Mouse (Mus musculus) limb, embryonic 13.5 days (tissue): ENCODE measurements around the gene Filip1. TPM values are rescaled to one million over a fixed set of nuclear protein-coding genes. Genes with fewer than 3 reads are reported as not detected.

ENCODE experiments used
- ATAC-seq: fragments of 200-750 bp; cut with Nextera tagmentation; 2 replicates; pipeline ENCODE4 v1.8.0; 2017; ENCODE audit warnings: low read depth, moderate number of reproducible peaks, moderate TSS enrichment; ENCODE audit not compliant: low FRiP score
- H3K27ac ChIP-seq: fragments of 300-500 bp; sonication (generic); 2 replicates; pipeline ENCODE4 v1.5.1; 2015; ENCODE audit warnings: inconsistent platforms, mild to moderate bottlenecking, moderate library complexity
- H3K27me3 ChIP-seq: fragments of 300-500 bp; sonication (generic); 2 replicates; pipeline ENCODE4 v1.6.1; 2015; ENCODE audit warnings: mild to moderate bottlenecking, inconsistent platforms
- H3K36me3 ChIP-seq: fragments of 300-500 bp; sonication (generic); 2 replicates; pipeline ENCODE4 v1.6.1; 2015; ENCODE audit warnings: inconsistent platforms, mild to moderate bottlenecking, moderate library complexity
- H3K4me1 ChIP-seq: fragments of 300-500 bp; sonication (generic); 2 replicates; pipeline ENCODE4 v1.6.1; 2015; ENCODE audit warnings: inconsistent platforms
- H3K4me2 ChIP-seq: fragments of 300-500 bp; sonication (generic); replicated peaks from 2 replicates; pipeline ENCODE4 v1.6.1; 2015; ENCODE audit warnings: inconsistent platforms, mild to moderate bottlenecking, moderate library complexity
- H3K4me3 ChIP-seq: fragments of 300-500 bp; sonication (generic); 2 replicates; pipeline ENCODE4 v1.5.1; 2015; ENCODE audit warnings: moderate library complexity, mild to moderate bottlenecking, inconsistent platforms
- H3K9ac ChIP-seq: fragments of 300-500 bp; sonication (generic); 2 replicates; pipeline ENCODE4 v1.6.1; 2015; ENCODE audit warnings: mild to moderate bottlenecking, inconsistent platforms
- H3K9me3 ChIP-seq: fragments of 300-500 bp; sonication (generic); 2 replicates; pipeline ENCODE4 v1.6.1; 2016; ENCODE audit warnings: inconsistent platforms
- WGBS: fragments of 180-500 bp; shearing (Covaris S2); methylation state at CpG from one replicate; pipeline ENCODE4 v1.1.7; 2015; 5-methylcytosine and 5-hydroxymethylcytosine counted together
- polyA plus RNA-seq: library from polyadenylated mRNA; unstranded; fragments of >200 nt; fragmentation: Nextera tagmentation; extraction: Ambion mirVana; gene quantifications from 2 replicates; pipeline ENCODE4 v1.2.1, GENCODE M21; 2015

The Filip1 gene
- polyA plus RNA-seq, 1 experiment from 2014 or later, result 4.1 TPM

GRCm38 (mm10) chr9:80020429-80020828 lies 7.8 kb upstream of the Filip1 start:
- H3K36me3 ChIP-seq, result no peaks in the 10 kb centered on the region
- no peak overlapping the region for H3K4me3 ChIP-seq
- H3K9ac ChIP-seq, result no peak overlapping the region
- 36% methylated on average over 3 of the region's 3 CpGs for WGBS
- no peak for ATAC-seq
- no peak overlapping the region for H3K4me2 ChIP-seq
- H3K4me1 ChIP-seq, result no peaks in the 10 kb centered on the region
- H3K27me3 ChIP-seq, result no peaks in the 10 kb centered on the region
- H3K27ac ChIP-seq, result no peak overlapping the region
- H3K9me3 ChIP-seq, result no peaks in the 10 kb centered on the region

DNA sequence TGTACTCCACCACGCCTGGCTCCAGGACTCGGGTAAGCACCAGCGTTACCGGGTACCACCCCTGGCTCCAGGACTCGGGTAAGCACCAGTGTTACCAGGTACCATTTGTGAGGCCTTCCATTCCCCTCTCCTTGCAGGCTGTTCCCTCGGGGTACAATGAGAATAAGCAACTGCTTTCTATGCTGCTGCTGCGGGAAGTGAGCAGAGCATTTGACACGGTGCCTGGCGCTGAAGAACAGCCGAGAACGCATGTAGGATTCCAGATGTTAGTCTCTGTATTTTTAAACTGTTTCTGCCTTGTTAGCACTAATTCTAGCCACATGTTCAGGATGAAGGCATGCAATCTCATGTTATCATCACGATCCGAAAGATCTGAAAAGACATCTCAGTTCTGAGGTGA lies 635 bp downstream of the Filip1 start:
- Histone ChIP-seq H3K9me3 (no peaks in the 10 kb centered on the region), H3K9ac (no peak overlapping the region), H3K4me3 (no peak overlapping the region), H3K27ac (no peak overlapping the region), H3K4me2 (no peak overlapping the region), H3K27me3 (no peaks in the 10 kb centered on the region), H3K4me1 (no peaks in the 10 kb centered on the region; the same call in 1 of the 2 replicates), H3K36me3 (no peaks in the 10 kb centered on the region)
- 56% methylated on average over 13 of the region's 13 CpGs for WGBS
- no peak for ATAC-seq

DNA sequence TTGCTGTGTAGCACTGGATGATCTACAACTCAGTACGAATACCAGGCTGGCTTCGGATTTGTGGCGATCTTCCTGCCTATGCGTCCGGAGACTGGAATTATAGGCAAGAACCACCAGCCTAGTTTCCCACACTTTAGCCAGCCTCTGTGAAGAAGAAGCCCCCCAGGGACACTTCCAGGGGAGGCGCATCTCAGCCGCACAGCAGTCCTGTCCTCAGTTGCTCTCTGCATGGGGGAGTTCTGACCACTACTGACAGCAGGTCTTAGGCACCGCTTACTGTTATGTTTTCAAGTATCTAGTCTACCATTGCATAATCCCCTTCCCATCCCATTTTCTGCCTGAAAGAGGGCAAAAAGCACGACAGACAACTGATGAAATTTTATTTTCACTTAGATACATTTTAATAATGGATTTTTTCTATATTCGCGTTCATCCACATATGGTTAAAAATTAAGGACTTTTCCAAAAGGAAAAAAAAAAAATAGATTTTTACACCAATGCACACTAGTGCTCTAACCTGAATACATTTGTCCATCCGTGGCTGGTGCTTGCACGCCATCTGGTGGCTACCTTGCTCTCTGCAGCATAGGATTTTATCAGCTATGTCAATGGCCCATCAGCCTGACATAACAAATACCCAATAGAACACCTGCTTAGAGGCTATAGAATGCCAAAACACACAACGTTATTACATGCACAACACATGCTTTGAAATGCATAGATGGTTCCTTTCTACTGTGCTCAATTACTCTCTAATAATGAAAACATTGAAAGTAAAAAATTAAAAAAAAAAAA lies 10.1 kb downstream of the Filip1 start:
- Histone ChIP-seq H3K4me1 (no peaks in the 10 kb centered on the region), H3K36me3 (no peaks in the 10 kb centered on the region), H3K9me3 (no peaks in the 10 kb centered on the region), H3K27ac (no peak overlapping the region), H3K4me2 (no peak overlapping the region), H3K4me3 (no peak overlapping the region), H3K27me3 (no peaks in the 10 kb centered on the region), H3K9ac (no peak overlapping the region)
- WGBS, result 49% methylated on average over 14 of the region's 14 CpGs
- ATAC-seq, result no peak

- Histone ChIP-seq H3K4me1 (no peaks in the 10 kb centered on the region), H3K4me2 (no peak overlapping the region), H3K9me3 (no peaks in the 10 kb centered on the region), H3K27me3 (no peaks in the 10 kb centered on the region), H3K27ac (no peak overlapping the region), H3K9ac (no peak overlapping the region), H3K4me3 (no peak overlapping the region), H3K36me3 (no peaks in the 10 kb centered on the region)
- ATAC-seq, result no peak
- WGBS, result 88% methylated on average over 6 of the region's 6 CpGs
Observed at GRCm38 (mm10) chr9:79997282-79997681, 15.4 kb downstream of the Filip1 start.

DNA sequence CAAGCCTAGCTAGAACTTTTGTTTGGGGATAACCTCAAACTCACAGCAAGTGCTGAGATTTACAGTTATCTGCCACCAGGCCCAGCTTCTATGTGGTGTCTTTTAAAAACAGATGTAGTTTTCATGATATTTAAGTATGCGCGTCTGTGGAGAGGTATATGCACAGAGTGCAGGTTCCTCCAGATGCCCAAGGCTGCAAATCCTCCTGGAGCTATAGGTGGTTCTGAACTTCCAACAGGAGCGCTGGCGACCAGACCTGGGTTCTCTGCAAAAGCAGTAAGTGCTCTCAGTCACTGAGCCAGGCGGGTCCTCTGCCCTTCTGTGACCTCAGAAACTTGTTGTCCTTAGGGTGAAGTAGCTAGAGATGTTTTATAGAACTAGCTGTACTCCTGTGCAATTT lies 18.4 kb downstream of the Filip1 start:
- Histone ChIP-seq H3K4me2 (no peak overlapping the region), H3K9me3 (no peaks in the 10 kb centered on the region), H3K27ac (no peak overlapping the region), H3K27me3 (no peaks in the 10 kb centered on the region), H3K36me3 (no peaks in the 10 kb centered on the region), H3K9ac (no peak overlapping the region), H3K4me1 (no peaks in the 10 kb centered on the region), H3K4me3 (no peak overlapping the region)
- 89% methylated on average over 5 of the region's 5 CpGs for WGBS
- no peak for ATAC-seq

- Histone ChIP-seq H3K27me3 (no peaks in the 10 kb centered on the region), H3K4me3 (no peak overlapping the region), H3K4me2 (no peak overlapping the region), H3K9me3 (no peaks in the 10 kb centered on the region), H3K36me3 (no peaks in the 10 kb centered on the region), H3K4me1 (no peaks in the 10 kb centered on the region), H3K27ac (no peak overlapping the region), H3K9ac (no peak overlapping the region)
- WGBS, result 90% methylated on average over 4 of the region's 4 CpGs
- no peak for ATAC-seq
Observed at GRCm38 (mm10) chr9:79993066-79993465, 19.6 kb downstream of the Filip1 start.

- H3K27me3 ChIP-seq, result no peaks in the 10 kb centered on the region
- no peak overlapping the region for H3K9ac ChIP-seq
- no peak overlapping the region for H3K27ac ChIP-seq
- H3K4me2 ChIP-seq, result no peak overlapping the region
- no peaks in the 10 kb centered on the region for H3K4me1 ChIP-seq
- H3K4me3 ChIP-seq, result no peak overlapping the region
- 88% methylated on average over 16 of the region's 16 CpGs for WGBS
- H3K9me3 ChIP-seq, result no peaks in the 10 kb centered on the region; the same call in 1 of the 2 replicates
- ATAC-seq, result no peak
- H3K36me3 ChIP-seq, result no peaks in the 10 kb centered on the region
Observed at GRCm38 (mm10) chr9:79990456-79991017, 22.1 kb downstream of the Filip1 start.

DNA sequence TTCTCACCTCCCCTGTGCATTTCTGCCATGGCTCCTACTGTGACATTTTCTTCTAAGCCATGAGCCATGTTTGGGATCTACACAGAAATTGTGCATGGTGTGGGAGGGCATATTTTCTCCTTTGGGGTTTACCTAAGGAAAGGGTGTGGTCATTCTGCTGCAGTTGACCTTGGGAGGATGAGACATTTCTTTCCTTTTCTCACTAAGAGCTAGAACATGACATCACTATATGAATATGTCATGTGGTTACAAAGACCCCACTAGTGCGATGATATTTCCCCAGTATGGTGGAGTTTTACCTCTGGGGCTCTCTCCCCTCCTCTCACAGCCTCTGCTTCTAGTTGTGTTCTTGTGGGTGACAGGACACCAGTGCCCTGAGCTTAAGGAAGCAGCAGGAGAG lies 22.9 kb downstream of the Filip1 start:
- no peaks in the 10 kb centered on the region; the same call in 1 of the 2 replicates for H3K9me3 ChIP-seq
- no peak overlapping the region for H3K4me2 ChIP-seq
- 74% methylated on average over 1 of the region's 1 CpGs for WGBS
- no peaks in the 10 kb centered on the region for H3K4me1 ChIP-seq
- no peak for ATAC-seq
- H3K27me3 ChIP-seq, result no peaks in the 10 kb centered on the region
- no peaks in the 10 kb centered on the region for H3K36me3 ChIP-seq
- no peak overlapping the region for H3K27ac ChIP-seq
- H3K9ac ChIP-seq, result no peak overlapping the region
- no peak overlapping the region for H3K4me3 ChIP-seq

DNA sequence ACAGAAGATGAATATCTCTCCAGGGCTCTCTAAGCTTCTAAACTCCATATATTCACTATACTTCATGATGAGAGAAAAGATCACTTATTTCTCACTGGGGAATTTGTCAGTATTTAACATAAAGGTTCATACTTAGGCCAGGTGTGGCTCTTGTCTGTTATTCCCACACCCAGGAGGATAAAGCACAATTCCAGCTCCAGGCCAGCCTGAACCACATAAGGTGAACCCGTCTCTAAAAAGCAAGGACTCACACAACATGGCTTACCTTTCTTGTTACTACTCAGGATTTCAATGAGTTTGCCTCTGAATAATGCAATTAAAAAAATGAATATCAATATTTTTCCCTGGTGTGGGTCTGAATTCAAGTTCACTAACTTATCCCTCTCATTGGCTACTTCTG lies 23.6 kb downstream of the Filip1 start:
- Histone ChIP-seq H3K4me1 (no peaks in the 10 kb centered on the region), H3K9ac (no peak overlapping the region), H3K27ac (no peak overlapping the region), H3K4me3 (no peak overlapping the region), H3K27me3 (no peaks in the 10 kb centered on the region), H3K36me3 (no peaks in the 10 kb centered on the region), H3K9me3 (no peaks in the 10 kb centered on the region; the same call in 1 of the 2 replicates), H3K4me2 (no peak overlapping the region)
- ATAC-seq, result no peak
- WGBS, result 77% methylated on average over 1 of the region's 1 CpGs

DNA sequence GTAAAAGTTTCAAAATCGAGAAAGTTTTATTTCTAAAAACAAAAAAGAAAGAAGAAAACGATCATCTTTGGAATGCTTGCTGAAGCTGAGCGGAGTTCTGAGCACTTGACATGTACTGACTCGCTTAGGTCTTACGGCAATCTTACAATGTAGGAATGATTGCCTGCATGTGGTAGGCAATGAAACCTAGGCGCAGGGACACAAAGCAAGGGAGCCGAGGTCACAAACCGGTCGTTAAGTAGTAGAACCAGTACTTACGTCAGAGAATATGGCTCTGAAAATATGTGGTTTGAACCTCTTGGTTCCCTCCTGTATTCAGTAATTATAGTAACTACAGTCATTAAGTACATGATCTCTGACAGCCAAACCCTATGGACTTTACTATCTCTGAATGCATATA lies 29.4 kb downstream of the Filip1 start:
- no peak overlapping the region for H3K4me2 ChIP-seq
- H3K4me1 ChIP-seq, result peaks cover 5% of the 10 kb centered on the region; the same call in 1 of the 2 replicates
- no peak overlapping the region for H3K9ac ChIP-seq
- no peaks in the 10 kb centered on the region for H3K36me3 ChIP-seq
- no peak for ATAC-seq
- 64% methylated on average over 10 of the region's 10 CpGs for WGBS
- no peaks in the 10 kb centered on the region; the same call in 1 of the 2 replicates for H3K9me3 ChIP-seq
- H3K4me3 ChIP-seq, result no peak overlapping the region
- H3K27me3 ChIP-seq, result no peaks in the 10 kb centered on the region
- no peak overlapping the region for H3K27ac ChIP-seq

GRCm38 (mm10) chr9:79979274-79979673 lies 33.4 kb downstream of the Filip1 start:
- Histone ChIP-seq H3K4me1 (peaks cover 15% of the 10 kb centered on the region), H3K9ac (no peak overlapping the region), H3K4me2 (no peak overlapping the region), H3K27me3 (no peaks in the 10 kb centered on the region), H3K27ac (no peak overlapping the region), H3K36me3 (no peaks in the 10 kb centered on the region), H3K4me3 (no peak overlapping the region), H3K9me3 (no peaks in the 10 kb centered on the region)
- 86% methylated on average over 2 of the region's 2 CpGs for WGBS
- ATAC-seq, result no peak

- Histone ChIP-seq H3K9ac (no peak overlapping the region), H3K27me3 (no peaks in the 10 kb centered on the region), H3K4me1 (peaks cover 15% of the 10 kb centered on the region), H3K4me3 (peak overlapping the region; percentile 40), H3K4me2 (peak overlapping the region; percentile 71), H3K9me3 (no peaks in the 10 kb centered on the region), H3K36me3 (no peaks in the 10 kb centered on the region), H3K27ac (no peak overlapping the region)
- 0 out of 2 replicates have a peak, but pooled peaks have one; percentile 38 for ATAC-seq
- 47% methylated on average over 12 of the region's 12 CpGs for WGBS
Observed at GRCm38 (mm10) chr9:79978228-79979024, 34.2 kb downstream of the Filip1 start.
